Mouse (Mus musculus): ENCODE measurements around the gene Hmgb2.

Hmgb2 gene

DNA sequence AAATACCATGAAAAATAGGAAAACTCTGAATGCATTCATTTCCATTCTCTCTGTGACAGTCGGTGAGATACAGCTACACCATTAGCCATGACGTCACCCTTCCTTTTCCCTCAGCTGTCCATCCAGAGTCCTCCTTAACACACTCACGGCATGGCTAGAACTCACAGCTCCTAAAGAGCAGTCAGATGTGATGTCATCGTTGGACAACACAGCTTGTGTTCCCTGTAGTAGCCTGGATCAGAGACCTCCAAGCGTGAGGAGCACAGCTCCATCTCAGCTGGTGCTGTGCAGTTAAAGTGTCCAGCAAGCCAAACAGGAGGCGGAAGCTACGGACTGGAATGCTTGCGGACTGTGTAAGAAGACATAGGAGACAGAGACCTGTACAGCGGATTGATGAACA is 49.2 kb downstream of the Hmgb2 start:
- DNase-seq (ENCODE audit: low read depth), result no peak

GRCm38 (mm10) chr8:57562741-57563140 is 51.0 kb downstream of the Hmgb2 start:
- DNase-seq (ENCODE audit: low read depth), result peak; percentile 53

DNA sequence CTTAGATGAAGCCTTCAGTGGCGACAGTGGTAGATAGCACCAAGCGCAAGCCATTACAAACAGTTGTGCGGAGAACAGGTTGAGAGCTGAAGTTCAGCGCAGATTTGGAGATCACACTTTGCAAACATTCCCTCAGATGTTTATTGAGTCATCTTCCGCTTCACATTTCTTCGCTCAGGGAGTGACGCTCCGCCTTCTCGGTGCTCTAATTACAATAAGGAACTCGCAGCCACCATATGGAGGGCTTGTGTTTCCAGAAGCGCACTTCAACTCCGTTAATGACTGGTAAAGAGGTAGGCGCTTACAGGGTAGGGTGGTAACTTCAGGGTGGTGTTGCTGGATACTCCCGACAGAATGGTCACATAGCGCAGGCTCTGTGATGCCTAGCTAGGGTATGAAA is 52.0 kb downstream of the Hmgb2 start:
- DNase-seq (ENCODE audit: low read depth), result no peak

- no peak for DNase-seq (ENCODE audit: low read depth)
Measured at GRCm38 (mm10) chr8:57565039-57565438, 53.3 kb downstream of the Hmgb2 start.
